Mouse (Mus musculus) C2C12 (cell line): ENCODE data around the gene Hacl1. TPM values are rescaled to one million over a fixed set of nuclear protein-coding genes. Genes with fewer than 3 reads are reported as not detected.

Experiments used
- H3K27me3 ChIP-seq: one replicate; pipeline ENCODE4 v1.6.1; 2011; ENCODE audit not compliant: control insufficient read depth, insufficient read depth, insufficient read length
- H3K36me3 ChIP-seq: one replicate; pipeline ENCODE4 v1.6.1; 2011; ENCODE audit not compliant: control insufficient read depth, insufficient read depth
- H3K4me3 ChIP-seq: one replicate; pipeline ENCODE4 v1.5.1; 2011; ENCODE audit warnings: mild to moderate bottlenecking, control low read depth; ENCODE audit not compliant: poor library complexity, insufficient read depth, severe bottlenecking
- H3K79me2 ChIP-seq: one replicate; pipeline ENCODE4 v1.6.1; 2011; ENCODE audit not compliant: control insufficient read depth, insufficient read depth
- H3K79me3 ChIP-seq: one replicate; pipeline ENCODE4 v1.6.1; 2011; ENCODE audit warnings: low read depth, control low read depth
- H3ac ChIP-seq: one replicate; pipeline ENCODE3; 2011; ENCODE audit warnings: low read depth; ENCODE audit not compliant: control insufficient read depth, insufficient read length
- CEBPB ChIP-seq: IDR thresholded peaks from one replicate; pipeline ENCODE4 v1.6.1; 2011; ENCODE audit warnings: low read depth, mild to moderate bottlenecking, control low read depth, moderate library complexity
- CTCF ChIP-seq: IDR thresholded peaks from one replicate; pipeline ENCODE4 v1.5.1; 2011; ENCODE audit not compliant: control insufficient read depth, insufficient read depth, insufficient read length
- FOSL1 ChIP-seq: IDR thresholded peaks from one replicate; pipeline ENCODE4 v1.8.0; 2011; ENCODE audit warnings: mild to moderate bottlenecking, low read length; ENCODE audit not compliant: poor library complexity, insufficient read depth, severe bottlenecking
- MAX ChIP-seq: IDR thresholded peaks from one replicate; pipeline ENCODE4 v1.6.1; 2011; ENCODE audit warnings: mild to moderate bottlenecking, control low read depth
- MYOD1 ChIP-seq: IDR thresholded peaks from one replicate; pipeline ENCODE4 v1.6.1; 2011; ENCODE audit warnings: low read depth; ENCODE audit not compliant: control insufficient read depth, insufficient read length
- MYOG ChIP-seq: IDR thresholded peaks from one replicate; pipeline ENCODE4 v1.6.1; 2011; ENCODE audit not compliant: control insufficient read depth, insufficient read length; ENCODE audit errors: extremely low read depth
- USF1 ChIP-seq: IDR thresholded peaks from one replicate; pipeline ENCODE4 v1.6.1; 2011; ENCODE audit warnings: low read depth, mild to moderate bottlenecking, control low read depth, moderate library complexity
- polyA plus RNA-seq: library from polyadenylated mRNA; unstranded; fragments of >200 nt; fragmentation: generic; extraction: Trizol; gene quantifications from one replicate; pipeline ENCODE4 v1.2.1, GENCODE M21; 2012; ENCODE audit warnings: missing spikeins

Hacl1 gene
- polyA plus RNA-seq, 1 experiment, result 1.4 TPM

GRCm38 (mm10) chr14:31653101-31653875 is 12.2 kb upstream of the Hacl1 start:
- no peaks in the 10 kb centered on the region for H3K36me3 ChIP-seq
- TF ChIP-seq USF1 (no peak), CEBPB (no peak), MYOD1 (no peak), FOSL1 (no peak), CTCF (no peak), MYOG (no peak), MAX (no peak)
- no peaks in the 10 kb centered on the region for H3K79me3 ChIP-seq
- H3K79me2 ChIP-seq, result peaks cover 9% of the 10 kb centered on the region
- H3K27me3 ChIP-seq, result no peaks in the 10 kb centered on the region
- no peak overlapping the region for H3K4me3 ChIP-seq
- H3ac ChIP-seq, result no peak overlapping the region

- H3K4me3 ChIP-seq, result no peak overlapping the region
- H3K79me3 ChIP-seq, result no peaks in the 10 kb centered on the region
- no peak overlapping the region for H3ac ChIP-seq
- H3K79me2 ChIP-seq, result peaks cover 3% of the 10 kb centered on the region
- no peaks in the 10 kb centered on the region for H3K27me3 ChIP-seq
- no peaks in the 10 kb centered on the region for H3K36me3 ChIP-seq
- TF ChIP-seq MYOG, result no peak
- no peak for TF ChIP-seq CEBPB
- no peak for TF ChIP-seq CTCF
- TF ChIP-seq MYOD1, result no peak
- TF ChIP-seq FOSL1, result no peak
- TF ChIP-seq MAX, result no peak
- TF ChIP-seq USF1, result no peak
Observed at GRCm38 (mm10) chr14:31652624-31653023, 11.5 kb upstream of the Hacl1 start.

GRCm38 (mm10) chr14:31652106-31652505 is 11.0 kb upstream of the Hacl1 start:
- Histone ChIP-seq H3K79me3 (no peaks in the 10 kb centered on the region), H3K27me3 (no peaks in the 10 kb centered on the region), H3K36me3 (no peaks in the 10 kb centered on the region), H3ac (no peak overlapping the region), H3K79me2 (no peaks in the 10 kb centered on the region), H3K4me3 (no peak overlapping the region)
- no peak for TF ChIP-seq CTCF
- TF ChIP-seq MAX, result no peak
- no peak for TF ChIP-seq USF1
- TF ChIP-seq CEBPB, result no peak
- no peak for TF ChIP-seq MYOD1
- TF ChIP-seq FOSL1, result no peak
- no peak for TF ChIP-seq MYOG

- TF ChIP-seq USF1 (no peak), CTCF (no peak), MAX (no peak), CEBPB (no peak), MYOG (no peak), FOSL1 (no peak), MYOD1 (no peak)
- no peaks in the 10 kb centered on the region for H3K27me3 ChIP-seq
- H3K79me2 ChIP-seq, result no peaks in the 10 kb centered on the region
- no peak overlapping the region for H3K4me3 ChIP-seq
- no peaks in the 10 kb centered on the region for H3K36me3 ChIP-seq
- H3ac ChIP-seq, result no peak overlapping the region
- H3K79me3 ChIP-seq, result no peaks in the 10 kb centered on the region
Observed at GRCm38 (mm10) chr14:31651206-31651605, 10.1 kb upstream of the Hacl1 start.

GRCm38 (mm10) chr14:31650347-31650746 is 9.3 kb upstream of the Hacl1 start:
- no peaks in the 10 kb centered on the region for H3K36me3 ChIP-seq

More at GRCm38 (mm10) chr14:31650347-31650746, 9.3 kb upstream of the Hacl1 start:
- no peaks in the 10 kb centered on the region for H3K79me3 ChIP-seq
- H3K27me3 ChIP-seq, result no peaks in the 10 kb centered on the region
- H3K79me2 ChIP-seq, result no peaks in the 10 kb centered on the region
- TF ChIP-seq MYOD1, result no peak
- TF ChIP-seq MAX, result no peak
- TF ChIP-seq USF1, result no peak
- no peak for TF ChIP-seq CEBPB
- TF ChIP-seq MYOG, result no peak
- TF ChIP-seq CTCF, result no peak
- TF ChIP-seq FOSL1, result no peak
- no peak overlapping the region for H3K4me3 ChIP-seq
- H3ac ChIP-seq, result no peak overlapping the region
